Mouse (Mus musculus): Measurements from ENCODE around the gene Morn3. TPM values are rescaled to one million over a fixed set of nuclear protein-coding genes. Genes with fewer than 3 reads are reported as not detected.

Morn3 gene
- total and polyA plus RNA-seq, 3 experiments = not detected

- peak; percentile 73 for TF ChIP-seq POLR2A (IDR thresholded peaks at IDR 0.05; ENCODE audit: low read depth, low read length)
- peak; percentile 56 for TF ChIP-seq TCF12 (IDR thresholded peaks at IDR 0.05; ENCODE audit: low read depth, low read length)
- 0 out of 2 replicates have a peak, but pooled peaks have one; percentile 48 for TF ChIP-seq MAX (IDR thresholded peaks at IDR 0.05; ENCODE audit: low read length)
- TF ChIP-seq KAT2A (IDR thresholded peaks at IDR 0.05; ENCODE audit: insufficient replicate concordance, low read length) = no peak
- no peak for TF ChIP-seq ETS1 (conservative IDR thresholded peaks at IDR 0.05; ENCODE audit: low read depth, low read length)
- no peak for TF ChIP-seq RAD21 (IDR thresholded peaks at IDR 0.05; ENCODE audit: low read depth, low read length)
- no peak for TF ChIP-seq CHD2 (IDR thresholded peaks at IDR 0.05; ENCODE audit: low read length)
- no peak for TF ChIP-seq MEF2A (IDR thresholded peaks at IDR 0.05; ENCODE audit: borderline replicate concordance, low read depth, low read length)
- 0 out of 2 replicates have a peak, but pooled peaks have one; percentile 35 for TF ChIP-seq UBTF (IDR thresholded peaks at IDR 0.05; ENCODE audit: low read depth, low read length)
- TF ChIP-seq IRF4 (IDR thresholded peaks at IDR 0.05; ENCODE audit: low read depth, low read length) = no peak
- no peak for TF ChIP-seq GABPA (IDR thresholded peaks at IDR 0.05; ENCODE audit: insufficient replicate concordance, low read depth, low read length)
- TF ChIP-seq ZNF384 (IDR thresholded peaks at IDR 0.05; ENCODE audit: low read depth, low read length) = no peak
Measured at GRCm38 (mm10) chr5:123039120-123039752, 7.6 kb downstream of the Morn3 start (continued).

- H3K27me3 ChIP-seq (replicated peaks) = no peaks in the 10 kb centered on the region
- no peak for TF ChIP-seq SMC3 (IDR thresholded peaks at IDR 0.05; ENCODE audit: low read depth, low read length)
- TF ChIP-seq ZNF384 (IDR thresholded peaks at IDR 0.05; ENCODE audit: low read depth, low read length) = no peak
- no peak for TF ChIP-seq NRF1 (IDR thresholded peaks at IDR 0.05; ENCODE audit: low read depth, low read length)
- TF ChIP-seq UBTF (IDR thresholded peaks at IDR 0.05; ENCODE audit: low read depth, low read length) = no peak
- TF ChIP-seq USF1 (IDR thresholded peaks at IDR 0.05; ENCODE audit: low read depth, low read length) = no peak
- no peak for TF ChIP-seq KAT2A (IDR thresholded peaks at IDR 0.05; ENCODE audit: insufficient replicate concordance, low read length)
- no peak overlapping the region for H3K9ac ChIP-seq (ENCODE audit: insufficient read depth, low read depth)
- no peaks in the 10 kb centered on the region for H3K9me3 ChIP-seq (replicated peaks; ENCODE audit: low read length)
- H3K36me3 ChIP-seq (replicated peaks in 1 of 2; ENCODE audit: control insufficient read depth in 1 of 2, insufficient read depth in 1 of 2, low read length in 1 of 2) = no peaks in the 10 kb centered on the region
- in situ Hi-C loops (cut with MboI; ENCODE audit: low pct_ligation_motif_present, low pct_unique_long_range_greater_than_20kb, low sequenced_read_pairs) = loop anchor here (5.0 kb wide), 1 partner anchor 106 kb away; no protein-coding TSS in a partner anchor
- no peak overlapping the region for H3K27ac ChIP-seq (ENCODE audit: insufficient read depth, low read depth)
- no peak for DNase-seq (ENCODE audit: extremely low read depth)
- no peak overlapping the region for H3K4me2 ChIP-seq (ENCODE audit: insufficient read depth, low read depth, poor library complexity, severe bottlenecking)
- dilution Hi-C loops (cut with MboI; ENCODE audit: extremely low pct_ligation_motif_present, extremely low pct_unique_long_range_greater_than_20kb, low sequenced_read_pairs) = no loop called here
- H3K4me3 ChIP-seq (replicated peaks in 1 of 3; ENCODE audit: low read depth in 2 of 3, low read length in 2 of 3, poor library complexity in 1 of 3) = no peak overlapping the region
- peaks cover 0 to 18% of the 10 kb centered on the region in 2 experiments; a peak in 2 of 4 replicates for H3K4me1 ChIP-seq (ENCODE audit: control insufficient read depth in 1 of 2, insufficient read depth in 2 of 2)
- no peaks in the 10 kb centered on the region for H3K79me2 ChIP-seq (replicated peaks; ENCODE audit: control insufficient read depth, extremely low read depth, insufficient read depth, poor library complexity, severe bottlenecking)
Measured at GRCm38 (mm10) chr5:123038115-123038514, 8.7 kb downstream of the Morn3 start.

- DNase-seq (ENCODE audit: extremely low read depth) = no peak
- Histone ChIP-seq H3K27ac (ENCODE audit: insufficient read depth, low read depth) (no peak overlapping the region), H3K79me2 (replicated peaks; ENCODE audit: control insufficient read depth, extremely low read depth, insufficient read depth, poor library complexity, severe bottlenecking) (no peaks in the 10 kb centered on the region), H3K27me3 (replicated peaks) (no peaks in the 10 kb centered on the region), H3K9me3 (replicated peaks; ENCODE audit: low read length) (peaks cover 2% of the 10 kb centered on the region), H3K4me3 (replicated peaks in 1 of 3; ENCODE audit: low read depth in 2 of 3, low read length in 2 of 3, poor library complexity in 1 of 3) (no peak overlapping the region), H3K4me1 (ENCODE audit: control insufficient read depth in 1 of 2, insufficient read depth in 2 of 2) (peaks cover 0 to 13% of the 10 kb centered on the region in 2 experiments; a peak in 2 of 4 replicates), H3K4me2 (ENCODE audit: insufficient read depth, low read depth, poor library complexity, severe bottlenecking) (no peak overlapping the region), H3K36me3 (replicated peaks in 1 of 2; ENCODE audit: control insufficient read depth in 1 of 2, insufficient read depth in 1 of 2, low read length in 1 of 2) (peaks cover under 1 to 11% of the 10 kb centered on the region in 2 experiments), H3K9ac (ENCODE audit: insufficient read depth, low read depth) (no peak overlapping the region)
- in situ Hi-C loops (cut with MboI; ENCODE audit: low pct_ligation_motif_present, low pct_unique_long_range_greater_than_20kb, low sequenced_read_pairs) (loop anchor here (5.0 kb wide), 1 partner anchor 103 kb away; no protein-coding TSS in a partner anchor), dilution Hi-C loops (cut with MboI; ENCODE audit: extremely low pct_ligation_motif_present, extremely low pct_unique_long_range_greater_than_20kb, low sequenced_read_pairs) (no loop called here)
- no peak for TF ChIP-seq CTCF (conservative IDR thresholded peaks at IDR 0.05 in 1 of 2, IDR thresholded peaks at IDR 0.05 in 1 of 2; ENCODE audit: low read depth in 2 of 2, low read length in 2 of 2)
- no peak for TF ChIP-seq MAZ (IDR thresholded peaks at IDR 0.05; ENCODE audit: low read depth, low read length)
- TF ChIP-seq ZKSCAN1 (IDR thresholded peaks at IDR 0.05; ENCODE audit: borderline replicate concordance, low read depth, low read length) = no peak
- no peak for TF ChIP-seq ELF1 (IDR thresholded peaks at IDR 0.05; ENCODE audit: low read depth, low read length)
Measured at GRCm38 (mm10) chr5:123035564-123035963, 11.3 kb downstream of the Morn3 start.
